Mouse (Mus musculus) right cerebral cortex, adult 18-20 months (tissue): Measurements from ENCODE around the gene Lpar1.
A peak's percentile ranks its signal among the peaks of the same experiment; 100 is the strongest.

Experiments
- DNase-seq: peaks from one replicate; pipeline ENCODE4 v3.0.0; 2022; ENCODE audit warnings: mixed read lengths

Gene Lpar1

DNA sequence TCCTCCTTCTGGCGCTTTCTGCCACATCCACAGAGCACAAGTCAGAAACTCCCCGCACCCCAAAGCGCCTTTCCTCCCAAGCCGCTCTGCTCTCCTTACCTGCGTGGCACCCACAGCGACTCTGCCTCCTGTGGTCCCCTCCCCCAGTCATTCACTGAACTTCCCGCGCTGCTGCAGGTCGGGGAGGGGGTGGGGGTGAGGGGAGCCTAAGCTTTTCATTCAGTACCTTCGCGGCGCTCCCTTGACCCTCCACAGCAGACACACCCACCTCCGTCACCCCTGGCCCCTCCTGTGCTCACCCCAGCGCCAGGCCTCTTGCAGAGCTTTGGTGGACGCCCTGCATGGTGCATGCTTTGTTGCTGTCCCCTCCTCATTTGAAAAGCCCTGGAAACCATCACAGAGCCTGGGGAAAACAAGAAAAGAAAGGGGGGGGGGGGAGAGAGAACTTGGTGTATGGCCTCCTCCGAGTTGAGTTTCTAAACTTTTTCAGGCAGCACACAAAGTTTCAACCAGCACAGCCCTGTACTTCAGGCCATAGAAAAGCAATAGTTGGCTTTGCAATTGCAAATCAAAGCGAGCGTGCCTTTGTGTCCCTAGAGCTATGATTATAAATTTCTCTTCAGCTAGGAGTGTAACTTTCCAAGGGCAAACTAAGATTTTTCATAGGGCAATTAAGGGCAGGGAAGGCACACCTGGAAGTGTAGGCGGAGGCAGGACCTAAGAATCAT is at the start of gene Lpar1:
Gene Lpar1, minus strand, starts transcription at position 268 of the 728 bp plus-strand sequence.
- DNase-seq, result no peak

- no peak for DNase-seq
Observed at GRCm38 (mm10) chr4:58585942-58586341, 32.2 kb upstream of the Lpar1 start.

- no peak for DNase-seq
Observed at GRCm38 (mm10) chr4:58581191-58581590, 27.5 kb upstream of the Lpar1 start.

DNA sequence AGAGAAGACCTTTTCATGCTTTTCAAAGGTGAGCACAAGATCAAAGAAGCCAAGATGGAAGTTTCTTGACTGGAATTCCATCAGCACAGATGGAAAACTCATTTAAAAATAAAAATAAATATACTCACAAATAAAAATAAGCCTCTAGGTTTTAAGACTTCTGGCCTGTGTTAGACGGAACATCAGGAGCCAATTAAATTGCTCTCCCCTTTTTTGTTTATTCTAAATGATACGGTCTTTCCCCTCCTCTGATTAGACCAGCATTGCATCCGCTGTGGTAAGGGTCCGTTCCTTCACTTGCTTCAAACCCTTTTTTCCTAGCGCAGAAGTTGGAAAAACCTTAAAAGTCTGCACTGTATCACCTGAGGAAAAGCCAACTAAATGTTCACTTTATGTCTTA is 26.8 kb upstream of the Lpar1 start:
- DNase-seq, result no peak

GRCm38 (mm10) chr4:58580098-58580497 is 26.4 kb upstream of the Lpar1 start:
- no peak for DNase-seq

- DNase-seq, result no peak
Observed at GRCm38 (mm10) chr4:58578488-58578887, 24.8 kb upstream of the Lpar1 start.

- DNase-seq, result no peak
Observed at GRCm38 (mm10) chr4:58577382-58578048, 23.8 kb upstream of the Lpar1 start.

- DNase-seq, result no peak
Observed at GRCm38 (mm10) chr4:58575831-58576230, 22.1 kb upstream of the Lpar1 start.

DNA sequence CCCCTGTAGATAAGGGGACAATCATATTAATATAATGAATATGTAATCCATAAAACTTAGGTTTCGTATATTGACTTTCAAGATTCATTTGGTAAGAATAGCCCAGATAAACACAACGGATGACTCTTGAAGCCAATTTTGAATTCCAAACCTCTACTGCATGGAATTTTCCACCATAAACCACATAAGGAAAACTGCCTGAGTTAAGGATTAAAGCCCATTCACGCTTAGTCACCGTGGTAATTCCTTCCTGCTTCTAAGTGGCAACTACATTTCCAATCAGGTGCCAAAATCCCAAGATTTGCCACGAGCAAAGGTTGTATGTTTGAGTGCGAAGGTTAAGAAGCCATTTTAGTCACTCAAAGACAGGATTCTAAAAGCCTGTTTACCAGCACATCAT is 20.3 kb upstream of the Lpar1 start:
- no peak for DNase-seq

DNA sequence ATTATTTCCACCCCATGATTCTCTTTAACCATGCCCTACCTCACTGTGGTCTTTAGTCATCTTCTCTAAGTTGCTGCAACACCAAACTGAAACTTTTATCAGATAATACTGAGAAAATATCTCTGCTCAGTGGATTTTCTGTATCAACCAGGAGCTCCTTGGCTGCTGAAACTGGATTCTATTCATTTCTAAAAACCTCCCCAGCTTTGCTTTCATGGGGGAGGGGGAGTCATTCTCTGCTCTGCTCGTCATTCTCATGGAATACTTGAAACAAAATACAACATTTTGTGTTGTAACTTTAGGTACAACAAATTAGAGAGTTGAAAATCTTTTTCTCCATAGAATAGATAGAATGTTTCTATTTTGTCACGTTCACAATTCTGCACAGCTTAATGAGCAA is 18.7 kb upstream of the Lpar1 start:
- no peak for DNase-seq

DNA sequence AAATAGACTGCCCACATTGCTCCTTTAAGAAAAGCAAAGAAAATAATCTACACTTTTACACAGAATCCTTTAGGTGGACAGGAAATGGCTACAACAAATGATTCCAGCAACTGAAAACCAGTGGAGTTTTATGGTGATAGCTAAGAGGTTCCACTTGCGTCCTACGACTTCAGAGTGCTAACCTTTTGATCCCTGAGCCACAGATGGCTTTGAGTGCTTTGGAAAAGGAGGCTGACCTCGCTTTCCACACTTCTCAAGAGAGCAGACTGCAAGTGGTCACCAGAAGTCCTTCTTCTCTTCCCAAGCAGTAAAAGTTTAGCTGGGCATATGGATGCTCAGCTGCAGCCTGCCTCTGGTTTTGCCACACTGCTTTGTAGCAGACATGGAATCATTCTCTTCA is 18.0 kb upstream of the Lpar1 start:
- DNase-seq, result no peak

DNA sequence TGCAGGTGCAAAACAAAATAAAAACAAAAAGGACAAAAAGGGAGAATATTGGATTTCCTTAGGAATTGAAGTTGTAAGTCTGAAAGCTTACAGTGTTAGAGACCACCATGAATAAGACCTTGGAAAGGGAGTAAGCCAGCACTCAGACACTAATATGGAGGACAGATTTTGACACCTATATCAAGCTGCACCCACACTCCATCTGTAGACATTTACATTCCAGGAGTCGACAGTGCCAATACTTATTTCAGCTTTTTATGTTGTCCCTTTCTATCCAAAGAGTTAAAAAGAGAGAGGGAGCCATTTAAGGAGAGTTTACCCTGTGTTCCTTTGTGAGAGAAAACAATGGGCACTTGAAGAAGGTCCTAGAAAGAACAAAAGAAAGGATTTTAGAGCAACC is 17.5 kb upstream of the Lpar1 start:
- DNase-seq, result no peak

DNA sequence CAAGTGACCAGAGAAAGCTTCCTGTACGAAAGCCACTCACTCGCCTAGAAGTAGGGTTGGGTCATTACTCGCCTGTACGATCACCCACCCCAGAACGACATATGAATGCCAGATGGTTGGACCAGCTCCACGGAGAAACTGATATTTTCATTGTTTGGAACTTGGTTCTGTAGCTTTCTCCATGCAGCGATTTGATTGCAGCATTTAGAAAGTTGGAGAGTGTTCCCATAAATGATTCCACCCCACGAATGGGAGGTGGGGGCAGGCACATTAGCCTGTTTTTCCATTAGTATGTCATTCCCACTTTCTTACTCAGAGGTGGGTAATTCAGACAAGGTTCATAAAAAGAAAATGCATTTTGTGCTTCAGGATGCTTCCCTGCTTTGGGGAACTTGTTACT is 14.8 kb upstream of the Lpar1 start:
- no peak for DNase-seq

GRCm38 (mm10) chr4:58562776-58563175 is 9.1 kb upstream of the Lpar1 start:
- DNase-seq, result no peak

DNA sequence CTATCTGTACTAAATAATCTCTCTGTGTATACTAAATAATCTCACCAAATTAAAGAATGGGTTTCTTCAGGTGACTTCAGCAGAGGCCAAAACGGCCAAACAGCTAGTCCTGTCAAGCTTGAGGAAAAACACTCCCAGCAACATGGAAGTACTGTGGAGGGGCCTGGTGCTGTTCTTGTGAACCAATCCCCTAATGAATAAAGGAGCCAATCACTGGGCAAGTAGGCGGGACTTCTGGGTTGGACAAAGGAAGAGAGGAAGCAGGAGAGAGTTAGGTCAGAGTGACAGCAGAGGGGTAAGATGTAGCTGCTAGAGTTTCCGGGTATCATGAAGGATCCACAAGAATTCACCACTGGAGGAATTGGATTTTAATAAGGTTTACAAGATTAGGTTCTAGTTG is 3.3 kb upstream of the Lpar1 start:
- DNase-seq, result no peak

DNA sequence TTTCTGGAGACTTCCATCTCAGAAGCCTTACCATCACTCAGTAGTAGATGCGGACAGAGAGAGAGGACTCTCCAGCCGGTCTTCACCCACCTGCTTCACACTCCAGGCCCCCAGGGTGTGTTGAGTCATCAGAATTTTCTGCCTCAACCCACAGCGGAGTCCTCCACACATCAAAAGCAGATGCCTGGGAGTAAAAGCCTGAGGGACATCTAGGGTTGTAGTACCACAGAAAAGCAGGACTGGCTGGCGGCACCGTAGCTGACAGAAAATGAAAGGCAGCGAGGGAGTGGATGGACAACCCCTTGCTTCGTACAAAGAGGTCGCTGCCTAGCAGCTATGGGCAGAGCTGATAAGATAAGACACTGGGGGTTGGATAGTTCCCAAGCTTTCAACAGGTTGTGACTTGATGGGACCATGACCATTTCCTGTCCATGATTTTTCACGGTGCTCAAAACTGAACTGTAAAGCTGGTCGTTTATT is 701 bp upstream of the Lpar1 start:
- peak; percentile 49 for DNase-seq

DNA sequence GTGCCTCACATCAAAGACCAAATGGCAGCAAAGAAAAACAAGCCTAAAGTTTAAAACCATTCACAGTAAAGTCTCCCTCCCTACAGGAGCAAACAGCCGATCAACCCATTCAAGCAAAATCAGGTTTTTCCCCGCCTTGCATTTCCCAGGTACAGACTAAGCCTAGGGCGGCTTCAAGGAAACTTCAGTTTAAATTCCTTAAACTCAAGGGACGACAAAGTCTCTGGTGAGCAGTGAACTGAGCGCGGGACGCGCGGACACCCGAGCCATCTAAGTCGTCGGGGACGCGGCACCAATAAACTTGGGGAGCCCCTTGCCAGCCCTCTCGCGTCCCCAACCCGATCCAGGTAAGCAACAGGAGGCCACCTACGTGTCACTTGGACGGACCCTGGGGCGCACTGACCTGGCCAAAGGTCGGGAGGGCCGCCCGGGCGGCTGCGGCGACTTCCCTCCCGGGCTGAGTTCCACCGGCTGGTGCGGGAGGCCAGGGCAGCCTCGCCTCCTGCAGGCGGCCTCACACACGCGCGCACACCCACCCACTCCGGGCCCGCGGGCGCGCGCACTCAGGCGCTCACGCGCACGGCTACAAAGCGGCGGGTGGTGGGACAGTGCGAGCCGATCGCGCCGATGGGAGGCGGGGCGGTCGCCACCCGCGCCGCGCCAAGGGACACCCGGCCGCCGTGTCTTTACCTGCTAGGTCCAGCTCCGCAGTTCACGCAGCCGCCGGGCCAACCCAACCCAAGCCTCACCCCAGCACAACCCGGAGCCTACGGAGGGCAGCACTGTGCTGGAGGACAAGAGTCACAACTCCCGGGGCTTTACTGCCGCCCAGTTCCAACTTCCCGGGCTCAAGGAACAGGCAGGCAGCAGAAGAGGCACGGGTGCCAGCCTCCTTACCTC is 717 bp downstream of the Lpar1 start:
- DNase-seq, result peak; percentile 63

DNA sequence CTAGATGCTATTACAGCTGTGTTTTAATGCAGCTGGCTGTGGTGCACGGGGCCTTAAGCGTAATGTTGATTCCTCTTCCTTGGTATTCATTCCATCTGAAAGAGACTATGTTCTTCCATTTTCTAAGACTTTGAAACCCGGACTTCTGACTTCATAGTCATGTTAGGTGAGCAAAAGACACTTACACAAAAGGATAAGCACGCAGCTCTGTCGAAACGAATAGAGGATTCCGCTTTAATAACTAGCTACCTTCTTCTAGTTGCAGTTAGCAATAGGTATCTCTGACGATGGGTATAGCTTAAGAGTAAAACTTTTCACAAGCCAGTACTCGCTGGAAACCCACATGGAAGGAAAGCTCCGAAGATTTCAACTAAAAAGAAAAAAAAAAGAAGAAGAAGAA is 1.5 kb downstream of the Lpar1 start:
- no peak for DNase-seq

DNA sequence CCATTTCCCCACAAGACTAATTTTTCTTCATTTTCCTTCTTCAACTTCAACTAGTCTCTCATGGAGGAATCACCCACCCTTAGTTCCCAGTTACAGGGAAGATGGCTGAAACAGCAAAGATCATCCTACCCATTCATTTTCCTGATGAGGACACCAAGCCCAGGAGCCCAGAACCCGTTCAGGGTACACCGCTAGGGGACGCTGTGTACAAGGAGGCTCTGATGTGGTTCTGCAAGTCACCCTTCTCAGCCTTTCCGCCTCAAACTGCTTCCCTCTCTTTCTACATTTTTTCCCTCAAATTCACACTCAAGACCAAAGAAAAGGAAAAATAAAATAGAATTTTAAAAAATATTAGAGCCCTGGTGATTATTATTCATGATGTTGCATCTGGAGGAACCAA is 1.9 kb downstream of the Lpar1 start:
- peak; percentile 39 for DNase-seq

DNA sequence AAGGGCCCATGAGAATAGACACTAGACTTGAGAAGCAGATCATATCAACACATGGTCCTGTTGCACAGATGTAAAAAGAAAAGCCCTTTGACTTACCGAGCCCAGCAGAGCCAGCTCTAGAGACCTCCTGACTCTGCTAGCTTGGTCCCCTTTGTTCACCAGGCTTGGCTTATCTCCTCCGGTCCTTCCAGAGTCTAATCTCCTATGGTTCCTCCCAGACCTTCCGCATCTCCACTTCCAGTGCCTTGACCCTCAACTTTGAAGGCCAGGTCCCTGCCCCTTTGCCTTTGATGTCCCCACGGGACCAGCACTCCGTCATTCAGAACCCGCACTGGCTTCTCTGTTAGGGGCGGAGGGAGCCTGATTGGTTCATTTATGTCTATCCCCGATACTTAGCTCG is 6.0 kb downstream of the Lpar1 start:
- no peak for DNase-seq

DNA sequence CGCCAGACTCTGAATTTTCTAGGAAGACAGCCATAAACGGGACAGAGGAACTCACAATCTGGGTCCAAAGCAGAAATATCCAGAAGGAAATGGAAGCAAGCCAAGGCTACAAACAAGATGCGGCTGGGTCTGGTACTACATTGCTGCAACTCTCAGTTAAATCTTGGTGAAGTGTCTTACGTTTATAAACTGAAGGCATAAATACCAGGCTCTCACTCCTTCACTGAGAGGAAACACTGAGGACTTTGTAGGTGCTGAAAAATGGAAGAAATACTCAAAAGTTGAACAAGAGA is 6.5 kb downstream of the Lpar1 start:
- no peak for DNase-seq

- DNase-seq, result no peak
Observed at GRCm38 (mm10) chr4:58546441-58547272, 7.0 kb downstream of the Lpar1 start.

DNA sequence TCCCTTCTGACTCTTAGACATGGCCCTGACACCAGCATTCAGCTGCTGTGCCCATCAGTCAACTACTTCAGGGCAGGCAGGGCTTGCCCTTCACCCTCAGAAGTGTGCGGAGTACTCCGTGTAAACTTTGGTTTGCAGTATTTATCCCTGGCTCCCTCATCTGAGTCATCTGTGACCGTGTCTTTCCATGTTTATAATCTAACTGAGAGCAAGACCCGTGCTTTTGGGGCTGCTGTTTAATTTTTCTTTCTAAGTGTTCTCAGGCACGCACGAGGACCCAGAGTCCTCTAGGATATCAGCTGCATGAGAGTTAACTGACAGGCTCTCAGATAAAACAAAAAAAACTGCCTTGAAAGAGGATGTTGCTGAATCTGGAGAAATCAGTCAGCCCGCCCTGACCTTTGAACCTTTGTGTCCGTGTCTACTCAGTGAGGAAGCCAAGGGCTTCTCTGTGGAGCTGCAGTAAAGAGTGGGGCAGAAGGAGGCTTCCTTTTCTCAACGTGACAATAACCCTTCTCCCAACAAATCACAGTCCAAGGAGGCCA is 7.7 kb downstream of the Lpar1 start:
- no peak for DNase-seq
